Mouse (Mus musculus): ENCODE data around the gene Tes3-ps. TPM values are rescaled to one million over a fixed set of nuclear protein-coding genes. Genes with fewer than 3 reads are reported as not detected.

Tes3-ps gene
- polyA plus RNA-seq (2015; fragmentation: Nextera tagmentation; extraction: Ambion mirVana) = 1.2 and 1.3 TPM in 2 replicates

DNA sequence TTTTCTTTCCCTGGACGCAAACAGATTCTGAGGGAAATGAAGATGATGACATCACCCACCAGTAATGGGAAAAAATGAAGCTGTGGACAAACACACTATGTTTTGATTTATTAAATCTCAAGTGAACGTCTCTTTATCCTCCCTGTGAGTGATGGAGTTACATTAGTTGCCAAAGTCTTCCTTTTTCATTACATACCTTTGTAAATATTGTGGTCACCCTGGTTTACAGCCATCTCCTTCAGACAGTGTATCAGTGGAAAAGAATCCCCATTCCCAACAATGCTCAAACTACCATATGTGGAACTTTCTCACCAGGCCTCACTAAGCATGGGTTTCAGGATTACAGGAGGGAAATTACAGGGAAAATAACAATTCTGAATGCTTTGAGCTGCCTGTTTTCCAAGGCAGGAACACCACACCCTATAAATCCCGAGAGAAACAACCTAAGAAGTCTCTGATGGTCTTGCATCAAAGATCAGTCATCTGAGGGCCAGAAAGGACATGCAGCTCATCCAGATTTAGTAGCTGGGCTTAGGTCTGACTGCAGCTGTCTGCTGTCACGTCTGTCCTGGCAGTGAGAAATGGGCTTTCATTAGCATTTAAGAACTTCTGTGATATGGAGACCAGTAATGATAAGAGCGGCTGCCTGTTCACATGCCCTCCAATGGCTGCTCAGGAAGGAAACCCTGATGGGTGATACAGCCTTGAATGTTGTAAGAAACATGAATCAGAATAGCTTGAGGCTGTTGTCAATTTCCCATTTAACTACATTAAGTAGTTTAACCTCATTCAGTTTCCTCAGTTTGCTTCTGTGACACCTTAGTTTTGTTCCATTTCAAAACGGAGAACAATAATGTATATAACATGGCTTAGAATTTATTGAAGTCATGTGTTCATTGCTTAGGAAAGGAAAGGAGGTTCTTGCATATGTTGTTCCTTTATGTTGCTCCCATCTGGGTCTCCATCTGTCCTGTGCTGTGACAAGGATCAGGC, at the start of gene Tes3-ps:
Tes3-ps (plus strand) TSS at position 943 of the 993 bp plus-strand sequence.
- H3K4me2 ChIP-seq = no peak within 1 kb of the TSS
- H3K4me1 ChIP-seq = no peaks in the 10 kb centered on the region
- no peak within 1 kb of the TSS for H3K27ac ChIP-seq
- WGBS = 78% methylated on average over 6 of the region's 6 CpGs
- no peaks in the 10 kb centered on the region for H3K36me3 ChIP-seq (ENCODE audit: poor library complexity, severe bottlenecking)
- H3K9ac ChIP-seq = no peak within 1 kb of the TSS
- no peak within 1 kb of the TSS for H3K4me3 ChIP-seq
- H3K27me3 ChIP-seq = no peaks in the 10 kb centered on the region
- ATAC-seq = no peak
- H3K9me3 ChIP-seq (replicated peaks) = no peaks in the 10 kb centered on the region

DNA sequence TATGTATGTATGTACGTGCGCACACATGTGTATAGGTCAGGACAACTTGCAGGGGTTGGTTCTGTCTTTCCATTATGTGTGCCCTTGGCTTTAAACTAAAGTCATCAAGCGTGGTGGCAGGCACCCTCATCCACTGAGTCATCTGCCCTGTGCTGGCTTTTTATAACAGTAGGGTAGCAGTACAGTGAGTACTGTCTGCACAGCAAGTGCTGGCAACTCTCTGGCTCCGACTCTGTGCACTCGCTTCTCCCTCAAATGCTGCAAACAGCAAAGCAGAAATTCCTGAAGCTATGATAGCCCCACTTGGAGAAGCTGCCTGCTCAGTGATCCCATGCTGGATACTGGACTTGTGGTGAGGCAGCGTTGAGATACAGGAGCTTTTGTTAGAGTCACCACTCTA, 48.7 kb upstream of the Tes3-ps start:
- H3K4me1 ChIP-seq = no peaks in the 10 kb centered on the region
- 94% methylated on average over 6 of the region's 6 CpGs for WGBS
- H3K9ac ChIP-seq = no peak overlapping the region
- ATAC-seq = no peak
- no peaks in the 10 kb centered on the region for H3K9me3 ChIP-seq (replicated peaks)
- H3K4me2 ChIP-seq = no peak overlapping the region
- no peak overlapping the region for H3K4me3 ChIP-seq
- H3K27ac ChIP-seq = no peak overlapping the region
- peaks cover 47% of the 10 kb centered on the region for H3K36me3 ChIP-seq (ENCODE audit: poor library complexity, severe bottlenecking)
- no peaks in the 10 kb centered on the region for H3K27me3 ChIP-seq

- Histone ChIP-seq H3K27me3 (no peaks in the 10 kb centered on the region), H3K27ac (no peak overlapping the region), H3K36me3 (ENCODE audit: poor library complexity, severe bottlenecking) (peaks cover 37% of the 10 kb centered on the region), H3K9ac (no peak overlapping the region), H3K4me3 (no peak overlapping the region), H3K4me1 (no peaks in the 10 kb centered on the region), H3K4me2 (no peak overlapping the region), H3K9me3 (replicated peaks) (no peaks in the 10 kb centered on the region)
- peak; percentile 87 for ATAC-seq
- 45% methylated on average over 5 of the region's 5 CpGs for WGBS
These were observed 43.8 kb upstream of the Tes3-ps start for GRCm38 (mm10) chr13:49449318-49449749.

DNA sequence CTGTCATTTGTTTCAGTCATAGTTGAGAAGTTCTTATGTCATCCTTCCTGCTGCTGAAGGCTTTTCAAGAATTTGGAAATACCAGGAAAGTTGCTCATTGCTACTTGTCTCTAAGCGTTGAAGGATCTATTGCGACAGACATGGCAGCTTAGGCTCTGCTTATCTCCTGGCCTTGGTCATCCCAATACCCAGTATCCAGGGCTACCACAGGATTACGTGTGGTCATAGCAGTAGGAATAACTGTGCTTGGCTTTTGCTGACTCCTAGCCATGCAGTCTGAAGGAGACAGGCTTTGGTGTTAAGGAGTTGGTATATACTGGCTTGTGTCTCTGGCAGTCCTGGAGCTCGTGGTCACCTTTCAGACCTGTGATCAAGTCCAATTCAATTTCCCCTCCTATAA, 32.8 kb upstream of the Tes3-ps start:
- WGBS = 90% methylated on average over 4 of the region's 4 CpGs
- Histone ChIP-seq H3K36me3 (ENCODE audit: poor library complexity, severe bottlenecking) (peaks cover 74% of the 10 kb centered on the region), H3K27me3 (no peaks in the 10 kb centered on the region), H3K9me3 (replicated peaks) (no peaks in the 10 kb centered on the region), H3K27ac (no peak overlapping the region), H3K9ac (no peak overlapping the region), H3K4me3 (no peak overlapping the region), H3K4me1 (no peaks in the 10 kb centered on the region), H3K4me2 (no peak overlapping the region)
- no peak for ATAC-seq

DNA sequence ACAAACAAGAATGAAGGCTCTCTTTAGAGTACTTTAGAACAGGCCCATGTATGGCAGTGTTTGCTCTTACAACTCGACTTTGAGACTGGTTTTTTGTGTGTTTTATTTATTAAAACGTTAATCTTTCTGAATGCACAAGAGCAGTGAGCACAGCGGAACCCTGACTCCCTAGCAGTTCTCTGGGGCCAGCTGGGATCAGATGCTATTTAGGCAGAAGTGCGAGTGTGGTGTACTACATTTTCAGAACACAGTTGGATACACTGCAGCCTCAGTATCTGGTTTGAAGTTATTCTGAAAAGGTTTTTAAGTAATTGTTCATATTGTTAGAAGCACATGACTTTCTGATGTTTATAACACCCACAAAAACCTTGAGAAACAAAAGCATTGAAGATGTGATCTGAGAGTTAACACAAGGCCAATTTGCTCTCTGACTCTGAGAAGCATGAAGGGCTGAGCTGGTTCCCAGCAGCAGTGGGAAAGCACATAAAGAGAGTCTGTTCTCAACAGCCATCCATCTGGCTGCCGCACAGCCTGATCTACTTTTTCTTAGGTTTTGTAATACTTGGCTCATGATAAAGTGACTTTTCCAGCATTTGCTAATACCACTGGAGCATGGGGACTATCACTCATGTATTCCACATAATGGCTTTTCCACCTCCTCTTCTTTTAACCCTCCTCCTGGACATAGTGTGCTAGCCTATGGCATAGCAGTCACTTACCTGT, 32.3 kb upstream of the Tes3-ps start:
- no peak overlapping the region for H3K27ac ChIP-seq
- H3K36me3 ChIP-seq (ENCODE audit: poor library complexity, severe bottlenecking) = peaks cover 77% of the 10 kb centered on the region
- H3K9me3 ChIP-seq (replicated peaks) = no peaks in the 10 kb centered on the region
- 87% methylated on average over 5 of the region's 5 CpGs for WGBS
- no peak overlapping the region for H3K9ac ChIP-seq
- H3K4me1 ChIP-seq = no peaks in the 10 kb centered on the region
- H3K4me3 ChIP-seq = no peak overlapping the region
- H3K27me3 ChIP-seq = no peaks in the 10 kb centered on the region
- no peak overlapping the region for H3K4me2 ChIP-seq
- no peak for ATAC-seq

- no peaks in the 10 kb centered on the region for H3K4me1 ChIP-seq
- no peak overlapping the region for H3K9ac ChIP-seq
- H3K4me2 ChIP-seq = no peak overlapping the region
- H3K9me3 ChIP-seq (replicated peaks) = no peaks in the 10 kb centered on the region
- peaks cover 78% of the 10 kb centered on the region for H3K36me3 ChIP-seq (ENCODE audit: poor library complexity, severe bottlenecking)
- no peaks in the 10 kb centered on the region for H3K27me3 ChIP-seq
- H3K27ac ChIP-seq = no peak overlapping the region
- 83% methylated on average over 15 of the region's 15 CpGs for WGBS
- no peak for ATAC-seq
- no peak overlapping the region for H3K4me3 ChIP-seq
These were observed 31.5 kb upstream of the Tes3-ps start for GRCm38 (mm10) chr13:49461458-49462132.

GRCm38 (mm10) chr13:49462921-49463320, 30.2 kb upstream of the Tes3-ps start:
- H3K4me2 ChIP-seq = no peak overlapping the region
- 98% methylated on average over 2 of the region's 2 CpGs for WGBS
- H3K4me3 ChIP-seq = no peak overlapping the region
- ATAC-seq = no peak
- H3K4me1 ChIP-seq = no peaks in the 10 kb centered on the region
- H3K27me3 ChIP-seq = no peaks in the 10 kb centered on the region
- H3K36me3 ChIP-seq (ENCODE audit: poor library complexity, severe bottlenecking) = peaks cover 70% of the 10 kb centered on the region
- no peak overlapping the region for H3K9ac ChIP-seq
- H3K27ac ChIP-seq = no peak overlapping the region
- H3K9me3 ChIP-seq (replicated peaks) = no peaks in the 10 kb centered on the region

GRCm38 (mm10) chr13:49465875-49466274, 27.2 kb upstream of the Tes3-ps start:
- Histone ChIP-seq H3K4me1 (no peaks in the 10 kb centered on the region), H3K4me2 (no peak overlapping the region), H3K27ac (no peak overlapping the region), H3K27me3 (no peaks in the 10 kb centered on the region), H3K36me3 (ENCODE audit: poor library complexity, severe bottlenecking) (peaks cover 47% of the 10 kb centered on the region), H3K9ac (no peak overlapping the region), H3K9me3 (replicated peaks) (no peaks in the 10 kb centered on the region), H3K4me3 (no peak overlapping the region)
- WGBS = 92% methylated on average over 4 of the region's 4 CpGs
- no peak for ATAC-seq

DNA sequence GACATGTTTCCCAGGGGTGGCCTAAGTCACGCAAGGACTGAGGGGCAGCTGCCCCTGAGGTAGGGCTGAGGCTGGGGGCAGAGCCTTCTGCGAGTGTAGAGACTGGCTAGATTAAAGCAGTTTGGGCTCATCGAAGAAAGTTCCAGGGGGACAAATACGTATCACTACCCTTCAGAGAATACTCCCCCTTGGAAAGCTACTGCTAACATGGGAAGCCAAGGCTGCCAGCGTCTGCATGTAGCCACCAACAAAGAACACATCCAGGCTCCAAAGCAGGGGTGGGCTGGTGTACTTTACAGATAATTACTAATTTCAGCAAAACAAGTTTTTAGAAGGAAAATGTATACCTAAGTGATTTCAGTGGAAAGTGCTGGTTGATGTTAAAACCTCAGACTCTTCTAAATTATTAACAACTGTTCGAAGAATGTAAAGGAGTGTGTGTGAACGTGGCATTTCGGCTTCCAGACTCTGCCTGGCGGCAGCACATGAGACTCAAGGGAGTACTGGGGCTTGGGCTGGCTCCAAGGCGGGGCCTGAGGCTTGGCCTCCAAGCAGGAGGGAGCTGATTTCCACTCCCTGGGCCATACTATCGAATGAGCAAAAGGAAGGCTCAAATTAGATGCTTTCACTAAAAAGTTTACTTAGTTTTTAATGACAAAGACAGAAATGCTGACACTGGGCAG, 26.6 kb upstream of the Tes3-ps start:
- no peak overlapping the region for H3K4me2 ChIP-seq
- H3K9ac ChIP-seq = no peak overlapping the region
- peaks cover 40% of the 10 kb centered on the region for H3K36me3 ChIP-seq (ENCODE audit: poor library complexity, severe bottlenecking)
- no peaks in the 10 kb centered on the region for H3K27me3 ChIP-seq
- ATAC-seq = no peak
- H3K4me3 ChIP-seq = no peak overlapping the region
- WGBS = 87% methylated on average over 11 of the region's 11 CpGs
- H3K27ac ChIP-seq = no peak overlapping the region
- H3K4me1 ChIP-seq = 0 out of 2 replicates have a peak, but pooled peaks cover 4% of the 10 kb centered on the region
- no peaks in the 10 kb centered on the region for H3K9me3 ChIP-seq (replicated peaks)

GRCm38 (mm10) chr13:49467585-49467984, 25.5 kb upstream of the Tes3-ps start:
- Histone ChIP-seq H3K4me2 (no peak overlapping the region), H3K4me1 (0 out of 2 replicates have a peak, but pooled peaks cover 4% of the 10 kb centered on the region), H3K9ac (no peak overlapping the region), H3K36me3 (ENCODE audit: poor library complexity, severe bottlenecking) (peaks cover 30% of the 10 kb centered on the region), H3K4me3 (no peak overlapping the region), H3K27me3 (no peaks in the 10 kb centered on the region), H3K9me3 (replicated peaks) (no peaks in the 10 kb centered on the region), H3K27ac (no peak overlapping the region)
- no peak for ATAC-seq
- 76% methylated on average over 2 of the region's 2 CpGs for WGBS

- H3K4me2 ChIP-seq = no peak overlapping the region
- H3K4me1 ChIP-seq = 0 out of 2 replicates have a peak, but pooled peaks cover 4% of the 10 kb centered on the region
- 89% methylated on average over 5 of the region's 5 CpGs for WGBS
- peaks cover 20% of the 10 kb centered on the region for H3K36me3 ChIP-seq (ENCODE audit: poor library complexity, severe bottlenecking)
- no peak overlapping the region for H3K9ac ChIP-seq
- H3K4me3 ChIP-seq = no peak overlapping the region
- ATAC-seq = no peak
- H3K27ac ChIP-seq = no peak overlapping the region
- no peaks in the 10 kb centered on the region for H3K27me3 ChIP-seq
- H3K9me3 ChIP-seq (replicated peaks) = no peaks in the 10 kb centered on the region
These were observed 24.1 kb upstream of the Tes3-ps start for GRCm38 (mm10) chr13:49469002-49469401.

Measured in forebrain, embryonic 13.5 days (tissue).